Mouse (Mus musculus) layer of hippocampus, postnatal 25 days (tissue): Measurements from ENCODE around the gene Ubtf. TPM values are rescaled to one million over a fixed set of nuclear protein-coding genes. Genes with fewer than 3 reads are reported as not detected.

Experiments
- DNase-seq, 2 experiments: peaks; one replicate each; pipeline ENCODE4 v3.0.0; 2022; ENCODE audit warnings: mixed read lengths in 2 of 2, low spot score in 1 of 2; ENCODE audit errors: extremely low spot score in 1 of 2
- total RNA-seq, 2 experiments: library from RNA; stranded (reverse); gene quantifications; 2 replicates each; pipeline ENCODE4 v1.2.3; 2021

Ubtf gene
- total RNA-seq, 2 experiments from 2014 or later, result 123 to 134 TPM

DNA sequence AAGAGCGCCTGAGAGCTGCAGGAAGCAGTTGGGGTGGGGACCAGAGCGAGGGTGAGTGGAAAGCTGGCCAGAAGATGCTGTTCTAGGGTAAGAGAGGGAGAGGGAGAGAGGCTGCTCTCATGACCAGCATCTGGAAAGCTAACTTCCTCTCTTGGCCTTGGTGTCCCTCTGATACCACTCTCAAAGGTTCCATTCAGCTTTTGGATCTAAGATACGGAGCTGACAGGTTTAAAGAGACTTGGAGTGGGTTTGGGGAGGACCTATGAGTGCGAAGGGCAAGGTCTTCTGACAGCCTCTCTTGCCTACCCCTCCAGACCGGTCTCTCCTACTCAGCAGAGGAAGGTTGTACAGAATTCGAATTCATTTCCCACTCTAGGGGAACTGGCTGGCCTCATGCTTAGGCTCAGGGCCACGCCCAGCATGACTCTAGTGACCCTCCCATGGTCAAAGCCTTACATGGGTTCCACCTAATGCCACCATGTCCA, 28.6 kb upstream of the Ubtf start:
- DNase-seq, result no peak

DNA sequence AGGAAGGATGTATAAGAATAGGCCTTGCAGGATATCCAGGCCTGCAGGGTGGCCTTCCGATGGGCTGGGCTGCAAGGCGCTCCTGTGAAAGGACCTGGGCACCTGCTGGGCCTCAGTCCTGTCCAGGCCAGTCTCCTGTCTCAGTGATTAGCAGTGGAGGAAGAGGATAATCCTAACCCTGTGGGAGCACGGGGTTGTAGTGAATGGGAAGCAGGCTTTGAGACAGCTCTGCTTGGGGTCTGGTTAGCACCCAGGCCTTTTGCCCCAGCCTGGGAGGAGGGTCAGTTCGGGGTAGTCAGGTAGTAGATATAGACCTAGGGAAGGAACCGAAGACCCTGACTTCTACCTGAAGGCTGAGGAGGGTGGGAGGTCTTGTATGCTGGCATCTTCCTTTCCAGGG, 28.1 kb upstream of the Ubtf start:
- no peak for DNase-seq

DNA sequence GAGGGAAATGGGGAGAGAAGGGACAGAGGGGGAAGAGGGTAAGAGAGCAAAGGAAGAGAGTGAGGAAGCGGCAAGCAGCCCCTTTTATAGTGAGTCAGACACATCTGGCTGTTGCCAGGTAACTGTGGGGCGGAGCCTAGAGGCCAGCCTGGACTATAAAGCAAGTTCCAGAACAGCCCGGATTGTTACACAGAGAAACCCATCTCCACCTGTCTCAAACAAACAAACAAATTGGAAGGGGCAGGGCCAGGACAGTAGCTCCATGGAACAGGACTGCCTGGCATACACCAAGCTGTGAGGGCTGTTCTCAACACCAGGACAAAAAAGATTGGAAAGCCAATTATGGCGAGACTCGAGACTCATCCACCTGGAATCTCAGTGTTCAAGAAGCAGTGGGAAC, 27.4 kb upstream of the Ubtf start:
- DNase-seq, result no peak

DNA sequence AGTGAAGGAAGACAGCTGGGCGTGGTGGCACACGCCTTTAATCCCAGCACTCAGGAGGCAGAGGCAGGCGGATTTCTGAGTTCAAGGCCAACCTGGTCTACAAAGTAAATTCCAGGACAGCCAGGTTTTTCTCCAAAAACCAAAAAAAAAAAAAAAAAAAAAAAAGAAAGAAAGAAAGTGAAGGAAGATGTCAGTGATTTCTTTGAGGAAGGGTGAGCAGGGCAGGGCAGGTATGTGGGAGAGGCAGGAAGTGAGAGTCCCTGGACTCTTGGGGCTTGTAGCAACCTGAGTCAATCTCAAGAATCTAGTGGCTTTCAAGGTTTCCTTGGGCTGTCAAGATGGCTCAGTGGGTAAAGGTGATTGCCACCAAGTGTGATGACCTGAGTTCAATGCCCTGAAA, 24.9 kb upstream of the Ubtf start:
- DNase-seq, result no peak

DNA sequence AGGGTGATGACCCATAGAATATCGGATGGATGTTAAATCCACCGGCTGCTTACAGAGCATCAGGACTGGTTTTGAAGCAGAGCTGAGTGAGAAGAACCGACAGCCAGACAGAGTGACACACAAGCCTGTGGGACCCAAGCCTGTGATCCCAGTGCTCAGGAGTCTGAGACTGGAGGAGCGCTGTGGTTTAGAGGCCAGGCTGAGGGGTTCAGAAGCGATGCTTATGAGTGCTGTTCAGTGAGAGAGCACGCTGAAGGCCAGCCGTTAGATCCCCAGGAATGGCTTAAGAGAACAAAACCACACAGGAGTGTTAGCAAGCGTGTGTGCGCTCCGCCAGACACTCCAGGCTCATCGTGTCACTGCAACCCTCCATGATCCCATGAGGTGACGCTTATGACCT, 23.2 kb upstream of the Ubtf start:
- DNase-seq, result no peak

DNA sequence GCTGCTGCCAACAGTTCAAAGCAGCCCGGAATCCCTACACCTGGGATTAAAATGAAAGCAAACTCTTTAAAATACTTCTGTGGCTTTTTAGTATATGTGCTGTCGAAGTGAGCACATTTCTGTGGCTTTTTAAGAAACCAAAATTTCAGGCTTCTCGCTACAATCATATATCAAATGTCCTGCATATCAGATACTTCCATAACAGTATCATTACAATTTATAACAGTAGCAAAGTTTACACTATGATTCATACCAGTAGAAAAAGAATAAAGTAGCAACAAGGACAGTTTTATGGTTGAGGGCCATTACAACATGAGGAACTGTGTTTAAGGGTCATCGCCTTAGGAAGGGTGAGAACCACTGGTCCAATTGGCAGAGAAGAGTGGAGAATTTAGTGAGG, 21.6 kb upstream of the Ubtf start:
- no peak for DNase-seq

DNA sequence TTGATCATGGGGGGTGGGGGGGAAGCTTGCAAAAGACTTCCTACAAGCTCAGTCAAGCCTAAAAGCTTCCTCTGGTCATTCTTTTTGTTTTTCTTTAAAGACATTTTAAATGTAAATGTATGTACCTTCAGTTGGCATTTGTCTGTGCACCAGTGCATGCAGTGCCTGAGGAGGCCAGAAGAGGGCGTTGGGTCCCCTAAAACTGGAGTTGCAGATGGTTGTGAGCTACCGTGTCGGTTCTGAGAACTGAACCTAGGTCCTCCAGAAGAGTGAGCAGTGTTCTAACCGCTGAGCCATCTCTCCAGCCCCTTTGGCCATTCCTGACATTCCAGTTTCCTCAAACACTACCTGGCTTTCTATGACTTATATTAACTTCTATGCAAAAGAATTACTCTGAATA, 20.1 kb upstream of the Ubtf start:
- no peak for DNase-seq

DNA sequence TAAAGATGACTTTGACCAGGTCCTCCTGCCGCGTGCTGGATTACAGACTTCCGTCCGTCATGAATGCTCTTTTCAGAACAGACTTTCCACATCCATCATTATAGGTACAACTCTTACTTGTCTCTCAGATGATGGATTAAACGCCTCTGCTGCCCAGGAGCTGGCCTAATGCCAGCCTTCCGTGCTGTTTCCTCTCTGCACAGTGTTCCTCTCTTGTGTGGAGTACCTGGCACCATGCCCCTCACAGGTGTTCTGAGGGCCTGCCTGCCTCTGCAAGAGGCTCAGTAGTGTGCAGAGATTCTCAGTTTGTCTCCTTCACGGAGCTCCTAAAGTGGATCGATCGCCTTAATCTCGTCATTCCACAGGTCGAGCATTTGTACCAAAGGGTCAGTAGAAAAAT, 19.7 kb upstream of the Ubtf start:
- no peak for DNase-seq

DNA sequence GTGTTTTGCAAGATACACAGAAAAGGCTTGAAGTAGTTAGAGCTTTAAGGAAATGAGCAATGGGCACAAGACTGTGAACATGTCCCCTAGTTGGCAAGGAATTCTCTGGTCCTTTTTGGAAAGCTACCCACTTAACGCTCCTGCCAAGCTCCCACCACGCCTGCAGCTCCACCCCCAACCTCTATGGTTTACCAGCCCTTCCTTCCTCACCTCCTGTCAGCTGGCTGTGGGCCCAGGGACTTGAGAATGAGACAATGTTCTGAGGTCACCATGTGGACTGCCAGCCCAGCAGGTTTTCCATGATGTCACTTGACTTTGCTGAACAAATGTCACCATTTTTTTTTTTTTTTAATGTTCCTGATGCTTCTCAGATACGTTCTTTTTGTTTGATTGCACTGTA, 19.0 kb upstream of the Ubtf start:
- DNase-seq, result no peak

DNA sequence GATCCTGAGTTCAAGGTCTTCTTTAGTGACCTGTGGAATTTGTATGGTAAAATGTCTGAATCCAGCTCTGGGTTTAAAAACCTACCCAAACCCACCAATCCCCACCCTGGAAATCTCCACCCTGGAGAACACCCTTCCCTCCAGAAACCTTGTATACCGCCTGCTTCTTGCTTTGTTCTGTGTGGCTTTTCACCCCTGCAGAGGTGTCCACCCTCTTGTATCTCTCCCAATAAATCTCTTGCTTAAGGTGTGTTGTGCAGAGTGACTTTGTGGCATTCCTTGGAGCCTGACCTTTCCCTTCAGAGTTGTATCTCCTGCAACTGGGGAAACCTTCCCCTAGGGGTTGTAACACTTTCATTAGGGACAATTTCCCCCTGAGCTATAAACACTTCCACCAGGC, 18.4 kb upstream of the Ubtf start:
- DNase-seq, result no peak

DNA sequence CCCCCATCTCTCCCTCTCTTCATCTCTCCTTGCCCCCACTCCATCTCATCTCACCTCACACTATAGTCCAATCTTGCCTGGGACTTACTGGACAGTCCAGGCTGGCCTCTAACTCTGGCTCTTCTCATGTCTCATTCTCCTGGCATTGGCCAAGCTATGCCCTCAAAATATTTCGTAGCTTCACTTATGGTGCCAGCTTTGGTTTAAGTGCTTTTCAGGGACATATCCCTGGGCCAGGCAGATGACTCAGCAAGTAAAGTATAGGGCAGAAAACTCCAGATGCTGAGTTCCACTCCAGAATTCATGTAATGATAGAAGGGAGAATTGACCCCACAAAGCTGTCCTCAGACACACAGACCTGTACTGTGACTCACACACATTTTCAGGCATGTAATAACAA, 16.6 kb upstream of the Ubtf start:
- DNase-seq, result no peak

DNA sequence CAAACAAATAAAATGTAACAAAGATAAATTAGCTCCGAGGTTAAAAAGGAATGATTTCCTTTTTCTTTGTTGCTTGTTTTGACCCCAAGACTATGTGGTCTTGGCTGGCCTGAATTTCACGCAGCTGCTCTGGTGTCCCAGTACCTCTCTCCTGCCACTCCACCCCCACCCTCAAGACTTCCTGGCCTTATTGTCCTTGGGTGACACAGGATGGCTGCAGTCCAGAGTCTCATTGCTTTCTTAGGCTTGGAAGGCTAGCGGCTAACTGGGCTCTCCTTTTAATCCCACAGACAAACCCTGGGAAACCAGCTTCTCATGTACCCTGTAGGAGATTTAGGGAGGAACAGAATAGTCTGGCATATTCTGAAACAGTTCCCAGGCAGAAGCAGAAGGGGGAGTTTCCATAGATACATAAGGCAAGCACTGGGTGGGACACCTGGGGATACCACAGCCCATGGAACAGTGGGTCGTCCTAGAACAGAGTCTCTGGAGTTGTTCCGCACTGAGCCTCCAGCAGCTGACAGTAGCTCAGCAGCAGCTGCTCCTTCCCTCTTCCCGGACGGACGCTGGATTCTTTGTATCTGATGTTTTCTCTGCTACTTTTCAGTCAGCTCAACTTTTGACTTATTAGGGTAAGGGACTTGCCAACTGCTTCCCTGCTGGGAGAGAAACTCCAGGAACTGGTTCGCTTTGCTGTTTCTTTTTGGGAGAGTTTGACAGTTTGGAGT, 15.6 kb upstream of the Ubtf start:
- DNase-seq, result no peak

DNA sequence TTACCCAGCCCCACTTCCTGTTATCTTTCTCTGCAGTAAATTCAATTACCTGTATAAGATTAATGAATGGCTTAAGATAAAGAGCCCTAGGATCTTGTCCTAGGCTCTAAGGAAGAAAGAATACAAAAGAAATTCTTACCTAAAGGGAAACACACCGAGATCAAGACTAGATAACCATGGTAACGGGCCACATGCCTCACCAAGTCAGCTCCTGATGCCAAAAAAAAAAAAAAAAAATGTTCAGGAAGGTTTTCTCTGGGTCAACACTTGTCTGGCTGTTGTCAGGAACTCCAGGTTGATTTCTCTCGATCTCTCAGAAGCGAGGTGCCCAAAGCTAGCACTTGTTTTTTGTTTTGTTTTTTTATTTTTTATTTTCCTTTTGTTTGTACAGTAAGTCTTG, 14.5 kb upstream of the Ubtf start:
- no peak for DNase-seq

DNA sequence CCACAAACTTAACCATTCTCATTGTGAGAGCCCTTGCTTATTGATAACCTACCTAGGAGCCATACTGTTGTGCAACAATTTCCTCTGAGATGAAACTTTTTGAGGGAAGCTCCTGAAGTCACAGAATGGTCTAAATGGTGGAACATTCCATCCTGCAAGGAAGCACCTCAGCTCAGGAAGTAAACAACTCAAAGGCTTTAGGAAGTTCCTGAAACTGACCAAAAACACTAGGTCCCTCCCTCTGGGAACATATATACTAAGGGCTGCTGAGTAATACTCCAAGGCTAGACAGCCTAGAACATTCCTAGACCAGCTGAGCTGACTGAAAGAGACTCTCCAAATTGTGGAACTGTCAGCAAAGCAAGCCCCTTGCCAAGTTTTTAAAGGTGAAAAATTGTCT, 13.5 kb upstream of the Ubtf start:
- DNase-seq, result no peak

DNA sequence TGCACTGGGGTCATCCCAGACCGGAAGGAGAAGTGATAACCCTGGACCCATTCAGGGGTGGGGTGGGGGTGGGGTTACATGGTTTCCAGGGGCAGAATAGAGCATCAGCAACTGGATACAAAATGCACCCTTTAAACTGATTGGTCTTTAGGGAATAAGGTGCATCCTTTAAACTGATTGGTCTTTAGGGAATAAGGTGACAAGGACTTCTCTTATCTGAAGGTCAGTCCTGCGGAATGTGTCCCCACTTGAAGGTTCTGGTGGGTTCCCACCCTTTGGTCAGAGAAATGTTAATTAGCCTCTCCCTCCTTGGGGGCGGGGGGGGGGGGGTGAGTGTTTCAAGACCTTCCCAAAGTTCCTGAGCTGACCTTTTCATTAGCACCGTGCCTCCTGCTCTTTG, 12.3 kb upstream of the Ubtf start:
- no peak for DNase-seq

DNA sequence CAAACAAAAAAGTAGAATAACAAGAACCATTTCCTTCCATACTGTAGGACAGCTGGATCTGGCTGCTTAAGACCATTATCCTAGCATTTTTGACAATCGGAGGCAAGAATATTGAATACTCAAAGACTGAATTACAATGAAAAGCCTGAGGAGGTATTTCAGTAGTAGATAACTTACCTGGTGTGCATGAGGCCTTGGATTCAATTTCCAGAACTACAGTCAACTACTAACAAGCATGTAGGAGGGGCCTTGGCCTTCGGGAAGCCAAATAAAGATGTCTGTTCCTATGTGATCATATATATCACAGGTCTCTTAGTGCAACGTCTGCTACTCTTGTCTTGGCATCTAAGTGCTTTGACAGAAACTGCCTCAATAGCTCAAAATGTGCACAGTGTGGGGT, 10.5 kb upstream of the Ubtf start:
- DNase-seq, result no peak

DNA sequence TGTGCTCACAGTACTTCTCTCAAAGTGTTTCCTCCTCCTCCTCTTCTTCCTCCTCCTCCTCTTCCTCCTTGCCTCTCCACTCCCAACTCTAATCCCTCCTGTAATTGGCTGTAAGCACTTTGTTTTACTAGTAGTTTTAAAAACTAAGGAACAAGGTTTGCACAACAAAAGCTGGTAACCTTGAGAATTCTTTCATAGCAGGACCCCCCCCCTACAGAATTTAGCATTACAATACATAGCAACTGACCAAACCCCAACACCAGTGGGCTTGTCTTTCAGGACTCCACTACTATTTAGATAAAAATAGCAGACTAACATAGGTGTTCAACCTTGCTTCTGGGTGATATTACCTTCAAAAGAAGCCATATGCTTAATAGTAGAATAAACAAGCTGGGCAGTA, 10.0 kb upstream of the Ubtf start:
- no peak for DNase-seq

DNA sequence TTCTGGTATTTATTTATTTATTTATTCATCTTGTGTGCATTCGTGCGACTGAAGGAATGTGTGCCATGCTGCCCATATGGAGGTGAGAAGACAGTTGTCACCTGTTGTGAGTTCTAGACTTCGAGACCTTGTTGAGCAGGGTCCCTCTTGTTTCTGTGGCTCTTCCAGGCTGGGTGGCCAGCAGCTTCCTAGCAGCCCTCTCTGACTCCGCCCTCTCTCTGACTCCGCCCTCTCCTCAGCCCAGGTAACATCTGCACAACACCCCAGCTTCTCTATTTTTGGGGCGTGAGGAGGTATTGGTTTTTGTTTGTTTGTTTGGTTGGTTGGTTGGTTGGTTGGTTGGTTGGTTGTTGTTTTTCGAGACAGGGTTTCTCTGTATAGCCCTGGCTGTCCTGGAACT, 8.3 kb upstream of the Ubtf start:
- no peak for DNase-seq

DNA sequence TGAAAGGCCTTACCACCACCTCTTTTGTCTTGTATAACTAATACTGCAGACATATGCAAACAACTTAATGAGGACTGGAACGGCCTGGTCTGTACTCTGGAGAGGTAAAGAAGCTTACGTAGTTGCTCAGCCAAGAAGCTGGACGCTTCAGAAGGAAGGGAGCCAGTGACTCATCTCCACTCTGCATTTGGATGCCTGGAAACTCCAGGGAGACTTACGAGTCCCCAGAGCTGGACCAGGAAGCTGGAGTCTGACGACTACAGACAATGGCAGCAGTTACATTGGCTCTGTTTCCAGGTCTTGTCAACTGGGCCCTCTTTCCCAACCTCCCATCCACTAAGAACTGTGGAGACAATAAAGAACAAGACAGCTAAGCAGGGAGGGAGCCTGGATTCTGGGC, 7.7 kb upstream of the Ubtf start:
- no peak for DNase-seq

DNA sequence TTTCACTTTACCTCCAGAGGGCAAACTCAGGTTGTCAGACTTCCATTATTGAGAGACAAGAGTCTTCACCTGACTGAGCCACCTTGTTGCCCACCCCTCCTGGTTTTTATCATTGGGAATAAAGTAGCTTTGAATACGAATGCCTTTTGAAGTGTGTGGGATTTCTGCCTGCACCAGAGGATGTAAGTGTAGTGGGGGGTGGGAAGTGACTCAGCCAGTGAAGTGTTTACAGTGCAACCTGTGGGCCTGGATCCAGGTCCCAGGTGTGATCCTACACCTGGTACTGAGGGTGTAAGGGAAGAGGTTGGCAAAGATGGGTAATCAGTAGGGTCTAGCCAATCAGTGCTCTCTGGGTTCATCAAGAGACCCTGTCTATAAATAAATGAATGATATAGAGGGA, 4.0 kb upstream of the Ubtf start:
- no peak for DNase-seq

DNA sequence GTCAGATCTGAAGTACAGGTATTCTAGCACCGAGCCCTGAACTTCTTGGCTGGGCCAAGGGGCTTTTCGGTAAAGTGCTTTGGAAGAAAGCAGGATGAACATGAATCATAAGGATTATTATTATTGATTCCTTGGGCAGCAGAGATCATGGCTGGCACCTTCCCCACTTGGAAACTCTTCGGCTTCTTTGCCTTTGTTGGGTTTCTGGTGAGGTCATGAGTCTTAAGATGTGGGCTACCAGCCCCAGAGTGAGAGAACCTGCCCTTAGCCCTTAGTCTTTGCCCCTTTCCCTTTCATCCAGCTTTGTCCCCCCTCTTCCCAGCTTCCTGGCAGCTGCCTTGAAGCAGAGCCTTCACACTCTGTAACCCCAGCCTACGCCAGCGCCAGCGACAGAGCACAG, 2.4 kb upstream of the Ubtf start:
- no peak for DNase-seq

DNA sequence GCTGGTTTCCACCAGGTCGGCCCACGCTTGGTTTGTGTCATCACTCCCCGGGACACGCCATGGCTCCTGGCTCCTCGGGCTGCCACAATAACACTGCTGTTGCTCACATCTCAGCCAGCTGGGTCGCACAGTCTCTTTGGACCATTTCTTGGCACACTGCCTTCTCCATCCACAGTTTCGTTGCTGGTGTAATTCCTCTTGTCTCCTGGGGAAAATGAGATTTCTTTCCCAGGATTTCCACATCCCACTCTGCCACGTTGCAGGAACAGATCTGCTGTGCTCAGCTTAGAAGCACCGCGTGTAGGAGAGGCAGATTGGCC, 1.1 kb upstream of the Ubtf start:
- DNase-seq, result peak in 1 of 2 experiments; percentile 57
